Mouse (Mus musculus): ENCODE measurements around the gene H2afy. TPM values are rescaled to one million over a fixed set of nuclear protein-coding genes. Genes with fewer than 3 reads are reported as not detected.
"Not testable (repeated sequence)": the region's sequence is repeated elsewhere in the genome, so short reads cannot be mapped to it uniquely, and the experiment has no call there.

Gene H2afy
- polyA plus RNA-seq, 1 experiment: 4.7 TPM

DNA sequence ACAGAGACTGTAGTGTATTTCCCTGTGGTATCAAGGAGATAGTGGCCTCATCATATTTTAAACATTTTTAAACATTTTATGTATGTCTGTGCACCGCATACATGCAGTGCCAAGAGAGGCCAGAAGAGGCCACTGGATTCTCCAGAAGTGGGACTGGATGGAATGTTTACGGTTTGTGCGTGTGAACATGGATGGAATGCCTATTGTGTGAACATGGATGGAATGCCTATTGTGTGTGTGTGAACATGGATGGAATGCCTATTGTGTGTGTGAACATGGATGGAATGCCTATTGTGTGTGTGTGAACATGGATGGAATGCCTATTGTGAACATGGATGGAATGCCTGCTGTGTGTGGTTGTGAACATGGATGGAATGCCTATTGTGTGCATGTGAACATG is 93.9 kb downstream of the H2afy start:
- H3K4me1 ChIP-seq (ENCODE audit: control insufficient read depth): no peaks in the 10 kb centered on the region
- TF ChIP-seq GATA1 (IDR thresholded peaks at IDR 0.05; ENCODE audit: low read length) (no peak), TAL1 (IDR thresholded peaks at IDR 0.05; ENCODE audit: low read length) (no peak)
- no peak overlapping the region for H3K4me3 ChIP-seq (replicated peaks)
- H3K9me3 ChIP-seq (ENCODE audit: control insufficient read depth, low read length): no peaks in the 10 kb centered on the region
- H3K27me3 ChIP-seq (ENCODE audit: control insufficient read depth): no peaks in the 10 kb centered on the region
- no peaks in the 10 kb centered on the region for H3K36me3 ChIP-seq (ENCODE audit: control insufficient read depth)

DNA sequence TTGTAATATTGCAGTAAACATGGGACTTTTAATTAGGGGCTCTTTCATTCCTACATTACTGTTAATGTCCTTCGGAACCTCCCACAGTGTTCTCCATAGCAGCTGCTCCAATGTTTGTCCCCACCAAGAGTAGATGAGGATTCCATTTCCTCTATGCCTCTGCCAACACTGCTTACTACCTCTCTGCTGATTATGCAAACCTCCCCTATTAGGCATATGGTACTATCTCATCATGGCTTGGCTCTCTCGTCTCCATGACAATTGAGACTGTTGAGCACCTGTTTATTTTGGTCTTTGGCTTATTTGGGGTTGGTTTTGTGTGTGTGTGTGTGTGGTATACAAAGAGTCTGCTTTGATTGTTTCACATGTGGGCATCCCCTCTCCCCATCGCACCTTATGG is 95.5 kb downstream of the H2afy start:
- Histone ChIP-seq H3K36me3 (ENCODE audit: control insufficient read depth) (no peaks in the 10 kb centered on the region), H3K4me3 (replicated peaks) (no peak overlapping the region), H3K9me3 (ENCODE audit: control insufficient read depth, low read length) (no peaks in the 10 kb centered on the region), H3K4me1 (ENCODE audit: control insufficient read depth) (no peaks in the 10 kb centered on the region), H3K27me3 (ENCODE audit: control insufficient read depth) (no peaks in the 10 kb centered on the region)
- TF ChIP-seq GATA1 (IDR thresholded peaks at IDR 0.05; ENCODE audit: low read length) (no peak), TAL1 (IDR thresholded peaks at IDR 0.05; ENCODE audit: low read length) (no peak)

DNA sequence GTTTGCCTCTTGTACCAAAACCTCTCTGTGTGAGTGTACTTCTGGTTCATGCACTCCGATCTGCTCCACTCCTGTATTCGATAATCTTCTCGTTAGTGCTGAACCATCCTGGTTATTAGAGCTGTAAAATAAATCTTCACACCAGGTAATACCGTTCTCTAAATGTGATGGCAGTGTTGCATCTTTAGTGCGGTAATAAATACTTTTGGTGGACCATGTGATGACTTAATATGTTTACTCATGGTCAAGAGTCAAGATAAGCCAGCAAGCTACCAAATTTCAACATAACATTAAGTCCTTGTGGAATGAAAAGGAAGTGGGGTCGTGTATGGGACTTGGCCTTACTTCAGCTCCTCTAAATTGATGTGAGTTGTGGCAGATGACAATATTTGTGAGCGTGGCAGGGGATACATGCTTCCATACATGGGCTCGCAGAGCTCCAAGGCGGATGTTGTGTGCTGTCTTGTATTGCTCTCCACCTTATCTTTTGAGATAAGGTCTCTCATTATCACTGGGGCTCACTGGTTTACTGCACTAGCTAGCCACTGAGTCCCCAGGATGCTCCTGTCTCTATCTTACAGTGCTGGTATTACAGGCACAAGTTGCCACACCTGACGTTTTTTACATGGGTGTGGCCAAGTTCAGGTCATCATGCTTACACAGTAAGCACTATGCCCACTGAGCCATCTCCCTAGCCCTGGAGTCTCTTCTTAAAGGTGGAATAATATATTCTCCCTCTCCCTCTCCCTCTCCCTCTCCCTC is 96.4 kb downstream of the H2afy start:
- TF ChIP-seq GATA1 (IDR thresholded peaks at IDR 0.05; ENCODE audit: low read length) (no peak), TAL1 (IDR thresholded peaks at IDR 0.05; ENCODE audit: low read length) (no peak)
- no peaks in the 10 kb centered on the region for H3K4me1 ChIP-seq (ENCODE audit: control insufficient read depth)
- H3K4me3 ChIP-seq (replicated peaks): no peak overlapping the region
- no peaks in the 10 kb centered on the region for H3K27me3 ChIP-seq (ENCODE audit: control insufficient read depth)
- no peaks in the 10 kb centered on the region for H3K9me3 ChIP-seq (ENCODE audit: control insufficient read depth, low read length)
- no peaks in the 10 kb centered on the region for H3K36me3 ChIP-seq (ENCODE audit: control insufficient read depth)

DNA sequence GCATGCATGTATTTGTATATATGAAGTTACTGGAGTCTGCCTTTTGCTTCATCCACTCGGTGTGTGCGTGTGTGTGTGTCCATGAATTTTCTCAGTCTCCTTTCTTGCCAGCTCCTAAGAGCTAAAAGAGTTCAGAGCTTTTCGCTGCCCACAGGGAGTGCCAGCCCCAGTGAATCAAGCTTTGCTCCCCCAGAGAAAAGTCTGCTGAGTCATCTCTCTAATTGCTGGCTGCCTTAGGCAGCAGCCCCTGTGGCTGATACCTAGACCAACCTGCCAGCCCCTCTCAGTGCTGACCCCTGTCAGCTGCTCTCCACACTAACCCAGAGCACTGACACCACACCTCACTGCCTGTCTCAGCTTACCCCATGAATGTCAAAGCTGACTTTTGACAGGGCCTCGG is 107.2 kb downstream of the H2afy start:
- TF ChIP-seq TAL1 (IDR thresholded peaks at IDR 0.05; ENCODE audit: low read length) (no peak), GATA1 (IDR thresholded peaks at IDR 0.05; ENCODE audit: low read length) (no peak)
- H3K4me1 ChIP-seq (ENCODE audit: control insufficient read depth): no peaks in the 10 kb centered on the region
- no peak overlapping the region for H3K4me3 ChIP-seq (replicated peaks)
- H3K36me3 ChIP-seq (ENCODE audit: control insufficient read depth): no peaks in the 10 kb centered on the region
- no peaks in the 10 kb centered on the region for H3K27me3 ChIP-seq (ENCODE audit: control insufficient read depth)
- no peaks in the 10 kb centered on the region for H3K9me3 ChIP-seq (ENCODE audit: control insufficient read depth, low read length)

DNA sequence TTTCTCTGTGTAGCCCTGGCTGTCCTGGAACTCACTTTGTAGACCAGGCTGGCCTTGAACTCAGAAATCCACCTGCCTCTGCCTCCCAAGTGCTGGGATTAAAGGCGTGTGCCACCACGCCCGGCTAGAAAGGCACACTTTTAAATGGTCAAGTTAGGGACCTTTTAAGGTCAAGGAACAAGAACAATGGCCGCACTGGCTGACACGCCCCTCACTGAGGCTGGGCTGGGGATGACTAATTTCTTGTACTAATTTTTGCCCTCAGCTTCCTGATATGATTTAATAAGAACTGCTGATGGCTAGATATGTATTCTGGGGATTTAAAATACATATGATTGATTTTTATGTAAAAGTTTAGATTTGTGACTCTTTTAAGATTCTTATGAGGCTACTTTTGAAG is 108.2 kb downstream of the H2afy start:
- not testable (repeated sequence) for H3K4me3 ChIP-seq (replicated peaks); H3K9me3 ChIP-seq (ENCODE audit: control insufficient read depth, low read length); H3K27me3 ChIP-seq (ENCODE audit: control insufficient read depth); H3K36me3 ChIP-seq (ENCODE audit: control insufficient read depth); H3K4me1 ChIP-seq (ENCODE audit: control insufficient read depth)

DNA sequence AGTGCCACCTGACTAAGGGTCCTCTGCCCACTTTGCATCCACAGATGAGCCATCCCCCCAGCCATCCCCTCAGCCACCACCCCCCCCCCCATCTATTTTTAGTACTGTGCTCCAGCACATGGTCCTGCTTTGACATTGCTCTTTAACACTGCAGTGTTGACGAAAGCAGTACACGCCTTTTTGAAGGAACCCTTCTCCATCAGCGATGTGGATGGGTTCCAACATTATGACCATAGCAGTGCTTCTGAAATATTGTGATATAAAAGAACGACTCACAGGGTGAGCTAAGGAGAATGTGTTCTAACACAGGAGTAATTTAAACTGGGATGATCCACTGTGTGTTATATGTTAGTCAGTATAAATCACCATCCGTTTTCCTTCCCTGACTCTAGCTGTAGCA is 109.5 kb downstream of the H2afy start:
- Histone ChIP-seq H3K9me3 (ENCODE audit: control insufficient read depth, low read length) (no peaks in the 10 kb centered on the region), H3K4me1 (ENCODE audit: control insufficient read depth) (no peaks in the 10 kb centered on the region), H3K36me3 (ENCODE audit: control insufficient read depth) (no peaks in the 10 kb centered on the region), H3K27me3 (ENCODE audit: control insufficient read depth) (no peaks in the 10 kb centered on the region), H3K4me3 (replicated peaks) (no peak overlapping the region)
- no peak for TF ChIP-seq TAL1 (IDR thresholded peaks at IDR 0.05; ENCODE audit: low read length)
- no peak for TF ChIP-seq GATA1 (IDR thresholded peaks at IDR 0.05; ENCODE audit: low read length)

DNA sequence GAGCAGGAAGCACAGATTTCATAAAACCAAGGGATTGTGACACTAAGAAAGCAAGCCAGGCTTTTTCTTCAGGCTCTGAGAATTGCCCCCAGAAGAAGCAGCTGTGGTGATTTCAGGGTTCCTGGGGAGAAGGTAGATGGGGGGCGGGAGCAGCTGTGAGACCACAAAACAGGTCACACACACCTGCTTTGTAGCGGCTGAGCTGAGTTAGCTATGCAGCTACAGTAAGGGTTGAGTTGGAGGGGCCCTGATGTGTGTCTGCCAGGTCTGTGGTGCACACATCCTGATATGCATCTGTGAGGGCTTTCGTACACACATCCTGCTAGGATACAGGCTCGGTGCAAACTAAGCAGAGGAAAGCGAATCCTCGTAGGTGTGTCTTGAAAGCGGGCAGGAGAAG is 110.1 kb downstream of the H2afy start:
- no peaks in the 10 kb centered on the region for H3K27me3 ChIP-seq (ENCODE audit: control insufficient read depth)
- no peak for TF ChIP-seq TAL1 (IDR thresholded peaks at IDR 0.05; ENCODE audit: low read length)
- no peak for TF ChIP-seq GATA1 (IDR thresholded peaks at IDR 0.05; ENCODE audit: low read length)
- H3K4me3 ChIP-seq (replicated peaks): no peak overlapping the region
- no peaks in the 10 kb centered on the region for H3K9me3 ChIP-seq (ENCODE audit: control insufficient read depth, low read length)
- no peaks in the 10 kb centered on the region for H3K36me3 ChIP-seq (ENCODE audit: control insufficient read depth)
- H3K4me1 ChIP-seq (ENCODE audit: control insufficient read depth): no peaks in the 10 kb centered on the region

DNA sequence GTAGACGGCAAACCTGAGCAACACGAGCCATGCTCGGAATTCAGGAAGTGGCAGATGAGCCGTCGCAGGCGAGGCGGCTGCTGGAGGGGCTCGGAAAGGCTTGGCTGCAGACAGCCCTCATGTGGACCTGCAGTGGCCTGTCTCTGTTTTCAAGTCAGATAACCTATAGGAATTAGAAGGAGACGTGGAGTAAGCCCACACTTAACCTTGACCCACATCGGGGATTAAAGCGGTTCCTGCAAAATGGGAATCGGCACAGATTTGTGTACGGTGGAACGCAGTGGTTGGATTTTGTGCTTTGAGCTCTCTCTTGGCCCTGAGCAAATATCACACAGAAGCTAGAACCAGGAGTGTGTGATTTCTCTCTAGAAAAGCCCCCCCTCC is 111.1 kb downstream of the H2afy start:
- no peaks in the 10 kb centered on the region for H3K4me1 ChIP-seq (ENCODE audit: control insufficient read depth)
- no peaks in the 10 kb centered on the region for H3K36me3 ChIP-seq (ENCODE audit: control insufficient read depth)
- H3K27me3 ChIP-seq (ENCODE audit: control insufficient read depth): no peaks in the 10 kb centered on the region
- no peak overlapping the region for H3K4me3 ChIP-seq (replicated peaks)
- TF ChIP-seq TAL1 (IDR thresholded peaks at IDR 0.05; ENCODE audit: low read length): no peak
- no peak for TF ChIP-seq GATA1 (IDR thresholded peaks at IDR 0.05; ENCODE audit: low read length)
- no peaks in the 10 kb centered on the region for H3K9me3 ChIP-seq (ENCODE audit: control insufficient read depth, low read length)

DNA sequence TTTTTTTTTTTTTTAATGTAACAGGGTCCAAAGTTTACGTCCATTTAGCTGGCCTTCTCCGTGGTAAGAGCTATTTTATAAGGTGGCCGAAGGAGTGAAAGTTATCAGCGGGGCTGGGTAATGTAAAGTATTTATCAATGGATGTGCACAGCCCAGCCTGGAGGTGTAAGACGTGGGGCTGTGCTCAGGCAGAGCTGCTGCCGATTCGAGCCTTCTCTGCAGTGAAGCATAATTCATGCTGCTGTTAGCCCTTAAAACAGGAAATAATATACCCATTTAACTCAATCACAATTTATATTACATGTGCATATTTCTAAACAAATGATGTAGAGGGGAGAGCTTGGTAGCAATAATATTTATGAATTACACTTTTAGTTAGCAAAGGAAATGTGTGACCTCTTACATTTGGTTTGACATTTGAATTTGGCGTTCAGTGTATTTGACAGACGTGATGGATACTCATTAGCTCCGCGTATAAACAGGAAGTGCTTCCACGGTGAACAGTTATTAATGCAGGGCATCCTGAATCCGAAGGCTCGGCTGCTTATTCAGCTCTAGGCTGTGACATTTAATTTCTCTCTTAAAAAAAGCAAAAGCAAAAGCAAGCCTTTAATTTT is 111.6 kb downstream of the H2afy start:
- no peaks in the 10 kb centered on the region for H3K27me3 ChIP-seq (ENCODE audit: control insufficient read depth)
- H3K9me3 ChIP-seq (ENCODE audit: control insufficient read depth, low read length): no peaks in the 10 kb centered on the region
- no peak overlapping the region for H3K4me3 ChIP-seq (replicated peaks)
- H3K4me1 ChIP-seq (ENCODE audit: control insufficient read depth): no peaks in the 10 kb centered on the region
- no peaks in the 10 kb centered on the region for H3K36me3 ChIP-seq (ENCODE audit: control insufficient read depth)
- TF ChIP-seq TAL1 (IDR thresholded peaks at IDR 0.05; ENCODE audit: low read length) (no peak), GATA1 (IDR thresholded peaks at IDR 0.05; ENCODE audit: low read length) (no peak)

Other genes starting within 250 kb of the H2afy start
- gene Tifab, start 42.5 kb upstream of the H2afy start, polyA plus RNA-seq (2012): 0.03 TPM in 2 replicates
- gene Neurog1, start 115.8 kb upstream of the H2afy start, polyA plus RNA-seq (2012): not detected in 2 replicates
- not detected in 2 replicates for gene Cxcl14, start 160.2 kb upstream of the H2afy start, polyA plus RNA-seq (2012)

Measured in erythroblast, embryonic 14.5 days (primary cell).